Mouse (Mus musculus) heart, adult 8-10 months (tissue): ENCODE results near the gene Chka. TPM values are rescaled to one million over a fixed set of nuclear protein-coding genes. Genes with fewer than 3 reads are reported as not detected.

Source experiments
- total RNA-seq, 4 experiments: library from RNA; stranded (reverse); gene quantifications; 2 replicates each; pipeline ENCODE4 v1.2.4; 2022

Gene Chka
- total RNA-seq, 4 experiments from 2014 or later = 8.3 to 10.4 (median 8.7) TPM

Other genes starting within 250 kb of the Chka start
- gene Lrp5, start 165.2 kb upstream of the Chka start, total RNA-seq = 10 to 100 TPM; 48.9 to 52.9 (median 50.7) TPM
- gene 1810055G02Rik, start 143.5 kb upstream of the Chka start, total RNA-seq = 1 to 10 TPM; 5.5 to 8.2 (median 6.5) TPM
- gene Kmt5b, start 84.4 kb upstream of the Chka start, total RNA-seq = 10 to 100 TPM; 23.7 to 29.4 (median 28.2) TPM
- 10 to 100 TPM in 2 of 4 experiments, 1 to 10 TPM in 2; 8.5 to 13.9 (median 9.3) TPM for gene Tcirg1, start 55.4 kb downstream of the Chka start, total RNA-seq
- 100 to 1,000 TPM; 481 to 543 (median 507) TPM for gene Ndufs8, start 61.0 kb downstream of the Chka start, total RNA-seq
- 1 to 10 TPM in 3 of 4 experiments, under 1 TPM in 1; 0.76 to 2.2 (median 1.6) TPM for gene Aldh3b1, start 78.0 kb downstream of the Chka start, total RNA-seq
- gene Unc93b1, start 83.4 kb downstream of the Chka start, total RNA-seq = 10 to 100 TPM; 11.1 to 19.2 (median 13.7) TPM
- 1 to 10 TPM in 1 of 4 experiments, under 1 TPM in 3; 0.35 to 1.2 (median 0.55) TPM for gene Aldh3b3, start 106.9 kb downstream of the Chka start, total RNA-seq
- gene Aldh3b2, start 120.6 kb downstream of the Chka start, total RNA-seq = under 1 TPM in 2 of 4 experiments, not detected in 2; 0.19 to 0.23 TPM
- gene Acy3, start 134.8 kb downstream of the Chka start, total RNA-seq = 10 to 100 TPM; 24.2 to 32.4 (median 28.4) TPM
- not detected for gene Tbx10, start 141.0 kb downstream of the Chka start, total RNA-seq
- gene Nudt8, start 148.8 kb downstream of the Chka start, total RNA-seq = 100 to 1,000 TPM; 134 to 165 (median 153) TPM
- 1 to 10 TPM in 1 of 4 experiments, under 1 TPM in 3; 0.69 to 1.6 (median 0.81) TPM for gene Gm49405, start 148.9 kb downstream of the Chka start, total RNA-seq
- gene Doc2g, start 151.5 kb downstream of the Chka start, total RNA-seq = 100 to 1,000 TPM; 255 to 281 (median 261) TPM
- gene Ndufv1, start 161.0 kb downstream of the Chka start, total RNA-seq = 1,000 to 10,000 TPM; 1,087 to 1,207 (median 1,176) TPM
- 100 to 1,000 TPM; 355 to 468 (median 390) TPM for gene Gstp1, start 186.2 kb downstream of the Chka start, total RNA-seq
- 100 to 1,000 TPM; 131 to 147 (median 142) TPM for gene Gstp2, start 194.2 kb downstream of the Chka start, total RNA-seq
- not detected for gene Gstp3, start 207.8 kb downstream of the Chka start, total RNA-seq
- not detected for gene Cabp2, start 229.8 kb downstream of the Chka start, total RNA-seq
- gene Cdk2ap2, start 245.4 kb downstream of the Chka start, total RNA-seq = 10 to 100 TPM; 33.6 to 43.4 (median 39.5) TPM
- gene Pitpnm1, start 248.2 kb downstream of the Chka start, total RNA-seq = 10 to 100 TPM; 17.0 to 22.1 (median 18.3) TPM